Mouse (Mus musculus): ENCODE results near the gene Abcb8. TPM values are rescaled to one million over a fixed set of nuclear protein-coding genes. Genes with fewer than 3 reads are reported as not detected.
A peak's percentile ranks its signal among the peaks of the same experiment; 100 is the strongest.

Gene Abcb8
- total RNA-seq, 2 experiments from 2014 or later: 93.7 to 116 TPM

GRCm38 (mm10) chr5:24455076-24455475 lies 61.6 kb downstream of the Abcb8 start:
- DNase-seq: peak; percentile 49

DNA sequence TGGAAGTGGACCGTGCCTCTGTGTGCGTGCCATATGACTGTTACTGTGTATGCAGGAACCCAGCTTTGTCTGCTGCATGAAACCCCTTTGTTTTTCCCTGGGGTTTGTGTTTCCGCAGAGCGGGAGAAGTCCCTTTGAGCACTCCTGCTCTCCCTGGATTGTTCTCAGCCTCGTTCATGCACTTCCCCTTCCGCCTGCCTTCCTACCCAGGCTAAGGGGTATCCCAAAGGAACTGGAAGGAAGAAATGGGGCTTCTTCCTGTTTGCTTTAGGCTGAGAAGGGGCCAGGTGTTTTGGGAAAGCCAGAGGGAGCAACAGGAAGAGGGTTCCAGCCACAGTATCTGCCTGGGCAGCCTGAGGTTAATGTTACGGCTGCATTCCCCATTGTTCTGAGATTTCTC lies 62.1 kb downstream of the Abcb8 start:
- DNase-seq: no peak

Other genes with a start within 250 kb of the Abcb8 start
- gene Nupl2, start 228.7 kb upstream of the Abcb8 start, total RNA-seq (2021): 1 to 10 TPM; 7.5 to 9.3 TPM
- 10 to 100 TPM; 12.8 to 23.1 TPM for gene Kcnh2, start 42.1 kb upstream of the Abcb8 start, total RNA-seq (2021)
- gene Nos3, start 28.9 kb upstream of the Abcb8 start, total RNA-seq (2021): 10 to 100 TPM; 16.3 to 16.6 TPM
- gene Atg9b, start 1.5 kb upstream of the Abcb8 start, total RNA-seq (2021): under 1 TPM; 0.60 to 0.67 TPM
- under 1 TPM; 0.54 to 0.76 TPM for gene Asic3, start 19.7 kb downstream of the Abcb8 start, total RNA-seq (2021)
- 10 to 100 TPM; 37.9 to 41.3 TPM for gene Cdk5, start 29.9 kb downstream of the Abcb8 start, total RNA-seq (2021)
- gene Slc4a2, start 30.2 kb downstream of the Abcb8 start, total RNA-seq (2021): 10 to 100 TPM; 58.7 to 60.9 TPM
- gene Fastk, start 51.6 kb downstream of the Abcb8 start, total RNA-seq (2021): 100 to 1,000 TPM; 129 to 172 TPM
- gene Tmub1, start 54.2 kb downstream of the Abcb8 start, total RNA-seq (2021): 10 to 100 TPM in 1 of 2 experiments, 1 to 10 TPM in 1; 9.1 to 10.5 TPM
- 10 to 100 TPM; 67.6 to 72.2 TPM for gene Agap3, start 58.5 kb downstream of the Abcb8 start, total RNA-seq (2021)
- under 1 TPM in 1 of 2 experiments, not detected in 1; 0.09 TPM for gene Gbx1, start 133.5 kb downstream of the Abcb8 start, total RNA-seq (2021)
- 1 to 10 TPM; 1.0 to 6.2 TPM for gene Asb10, start 147.3 kb downstream of the Abcb8 start, total RNA-seq (2021)
- not detected for gene 4931409K22Rik, start 163.1 kb downstream of the Abcb8 start, total RNA-seq (2021)
- gene Abcf2, start 183.8 kb downstream of the Abcb8 start, total RNA-seq (2021): 10 to 100 TPM; 51.0 to 53.3 TPM
- gene Chpf2, start 193.1 kb downstream of the Abcb8 start, total RNA-seq (2021): 10 to 100 TPM; 35.4 to 46.3 TPM
- 10 to 100 TPM; 16.4 to 26.0 TPM for gene Smarcd3, start 230.7 kb downstream of the Abcb8 start, total RNA-seq (2021)

Data from adrenal gland, postnatal 10 days (tissue).